Mouse (Mus musculus) CH12.LX (cell line): ENCODE results near the gene Wnt10b.

Experiments
- CHD1 ChIP-seq: IDR thresholded peaks from 2 replicates; pipeline ENCODE4 v1.6.1; 2012; ENCODE audit warnings: low read depth, low read length, improper control_type of control experiment, inconsistent platforms
- CTCF ChIP-seq, 2 experiments: IDR thresholded peaks in 1 of 2; conservative IDR thresholded peaks in 1 of 2; 2 replicates each; pipeline ENCODE4 v1.5.1; 2011 to 2012; ENCODE audit warnings: low read depth in 2 of 2, low read length in 2 of 2, improper control_type of control experiment in 1 of 2, inconsistent platforms in 1 of 2, mild to moderate bottlenecking in 1 of 2, moderate library complexity in 1 of 2
- JUN ChIP-seq: IDR thresholded peaks from 2 replicates; pipeline ENCODE4 v1.6.1; 2011; ENCODE audit warnings: low read depth, mild to moderate bottlenecking, low read length, improper control_type of control experiment, moderate library complexity; ENCODE audit not compliant: insufficient read depth
- JUND ChIP-seq: conservative IDR thresholded peaks from 2 replicates; pipeline ENCODE4 v1.6.1; 2011; ENCODE audit warnings: low read depth, low read length, improper control_type of control experiment
- MAFK ChIP-seq: IDR thresholded peaks from 2 replicates; pipeline ENCODE4 v1.6.1; 2011; ENCODE audit warnings: low read length, improper control_type of control experiment; ENCODE audit not compliant: insufficient replicate concordance
- MAX ChIP-seq: IDR thresholded peaks from 2 replicates; pipeline ENCODE4 v1.6.1; 2011; ENCODE audit warnings: low read length, improper control_type of control experiment
- MAZ ChIP-seq: IDR thresholded peaks from 2 replicates; pipeline ENCODE4 v1.6.1; 2012; ENCODE audit warnings: low read depth, mild to moderate bottlenecking, inconsistent platforms, low read length, improper control_type of control experiment, moderate library complexity
- MEF2A ChIP-seq: IDR thresholded peaks from 2 replicates; pipeline ENCODE4 v1.6.1; 2014; ENCODE audit warnings: low read depth, mild to moderate bottlenecking, inconsistent platforms, low read length, improper control_type of control experiment, borderline replicate concordance
- POLR2A ChIP-seq: IDR thresholded peaks from 2 replicates; pipeline ENCODE4 v1.6.1; 2011; ENCODE audit warnings: low read depth, mild to moderate bottlenecking, improper control_type of control experiment, low read length
- RCOR1 ChIP-seq: conservative IDR thresholded peaks from 2 replicates; pipeline ENCODE4 v1.6.1; 2012; ENCODE audit warnings: low read depth, mild to moderate bottlenecking, inconsistent platforms, low read length, improper control_type of control experiment
- SIN3A ChIP-seq: IDR thresholded peaks from 2 replicates; pipeline ENCODE4 v1.6.1; 2012; ENCODE audit warnings: low read length, improper control_type of control experiment, inconsistent platforms
- USF1 ChIP-seq: IDR thresholded peaks from 2 replicates; pipeline ENCODE4 v1.6.1; 2014; ENCODE audit warnings: low read depth, mild to moderate bottlenecking, inconsistent platforms, low read length, improper control_type of control experiment
- USF2 ChIP-seq: conservative IDR thresholded peaks from 2 replicates; pipeline ENCODE4 v1.6.1; 2011; ENCODE audit warnings: low read depth, low read length, improper control_type of control experiment
- ZNF384 ChIP-seq: IDR thresholded peaks from 2 replicates; pipeline ENCODE4 v1.6.1; 2012; ENCODE audit warnings: low read depth, low read length, improper control_type of control experiment, inconsistent platforms

DNA sequence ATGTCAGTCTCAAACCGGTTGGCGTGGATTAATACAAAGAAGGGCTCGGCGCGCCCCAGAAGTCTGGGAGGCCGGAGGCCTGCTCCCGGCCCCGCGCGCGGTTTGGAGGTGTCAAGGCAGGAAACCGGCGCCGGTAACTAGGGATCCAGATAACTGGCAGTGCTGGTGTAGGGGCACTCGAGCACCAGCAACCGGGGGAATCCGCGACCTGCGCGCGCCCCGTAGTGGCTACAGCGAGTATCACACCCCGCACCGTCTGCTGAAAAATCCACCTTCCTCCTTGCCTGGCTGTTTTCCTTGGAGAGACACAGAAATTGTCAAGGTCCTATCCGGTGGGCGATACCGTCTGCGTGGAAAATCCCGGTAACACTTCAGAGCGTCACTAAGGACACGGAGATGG lies 26.1 kb upstream of the Wnt10b start:
- TF ChIP-seq USF2, result no peak
- no peak for TF ChIP-seq RCOR1
- peak; percentile 64 to 90 for TF ChIP-seq CTCF (conservative IDR thresholded peaks at IDR 0.05 in 1 of 2, IDR thresholded peaks at IDR 0.05 in 1 of 2; ENCODE audit: low read depth in 2 of 2, low read length in 2 of 2)
- TF ChIP-seq JUND, result no peak
- no peak for TF ChIP-seq CHD1
- TF ChIP-seq MAX, result no peak
- no peak for TF ChIP-seq USF1
- no peak for TF ChIP-seq POLR2A
- no peak for TF ChIP-seq MAZ
- TF ChIP-seq SIN3A, result no peak
- no peak for TF ChIP-seq JUN
- TF ChIP-seq MAFK, result no peak
- no peak for TF ChIP-seq MEF2A
- TF ChIP-seq ZNF384, result no peak
